ENCODE assay signal across 18 mouse cellular contexts in genomic region chr13:30704246-30705095, GRCm38 (mm10). TPM values are rescaled to one million over a fixed set of nuclear protein-coding genes. Genes with fewer than 3 reads are reported as not detected.
DNase-seq lines count a peak whose midpoint lies in the region; ATAC-seq and TF ChIP-seq lines count a peak whose summit lies in the region.
"Had no signal": no experiment of that assay in that cellular context is flagged by ENCODE, and none has a peak within 500 bp of the region (broad histone marks: within the 10 kb centered on the region; RNA-seq: fewer than 3 reads in every experiment).

No protein-coding gene starts in this region.

- no peak overlapping the region for H3K4me3 ChIP-seq in hindbrain, postnatal 0 days (ENCODE audit: low read length)
- H3K4me3 ChIP-seq in hindbrain, embryonic 12.5 days, result no peak overlapping the region
- H3K4me3 ChIP-seq: embryonic facial prominence, embryonic 13.5 days; forebrain, embryonic 12.5 days; heart, embryonic 12.5 days; hindbrain, embryonic 13.5 days had no signal

- peak; percentile 54 for ATAC-seq in hindbrain, postnatal 0 days
- ATAC-seq in hindbrain, embryonic 12.5 days (ENCODE audit: low FRiP score), result no peak
- ATAC-seq: forebrain, embryonic 16.5 days; inflammation-experienced regulatory T-cells, adult 6 months; intestine, postnatal 0 days had no signal

- H3K9ac ChIP-seq in hindbrain, postnatal 0 days (replicated peaks; ENCODE audit: low read length), result no peak overlapping the region
- no peak overlapping the region for H3K9ac ChIP-seq in hindbrain, embryonic 12.5 days
- H3K9ac ChIP-seq: embryonic facial prominence, embryonic 13.5 days; forebrain, embryonic 12.5 days; heart, embryonic 12.5 days; hindbrain, embryonic 13.5 days had no signal

- H3K27ac ChIP-seq in hindbrain, postnatal 0 days, result no peak overlapping the region
- H3K27ac ChIP-seq in hindbrain, embryonic 12.5 days, result no peak overlapping the region
- H3K27ac ChIP-seq: embryonic facial prominence, embryonic 13.5 days; forebrain, embryonic 12.5 days; hindbrain, embryonic 13.5 days had no signal

- H3K4me2 ChIP-seq in hindbrain, postnatal 0 days (ENCODE audit: low read depth, low read length), result no peak overlapping the region
- H3K4me2 ChIP-seq in hindbrain, embryonic 12.5 days (replicated peaks), result no peak overlapping the region
- H3K4me2 ChIP-seq: embryonic facial prominence, embryonic 13.5 days; forebrain, embryonic 12.5 days; heart, embryonic 12.5 days; hindbrain, embryonic 13.5 days had no signal

- TF ChIP-seq CTCF in hindbrain, postnatal 0 days (IDR thresholded peaks at IDR 0.05; ENCODE audit: low read depth), result no peak

- no peaks in the 10 kb centered on the region for H3K4me1 ChIP-seq in hindbrain, postnatal 0 days (ENCODE audit: insufficient read depth, low read length)
- H3K4me1 ChIP-seq in hindbrain, embryonic 12.5 days, result no peaks in the 10 kb centered on the region
- H3K4me1 ChIP-seq: embryonic facial prominence, embryonic 13.5 days; forebrain, embryonic 12.5 days; heart, embryonic 12.5 days; hindbrain, embryonic 13.5 days had no signal

- H3K27me3 ChIP-seq in hindbrain, postnatal 0 days (ENCODE audit: insufficient read depth, low read length), result no peaks in the 10 kb centered on the region
- no peaks in the 10 kb centered on the region for H3K27me3 ChIP-seq in hindbrain, embryonic 12.5 days
- H3K27me3 ChIP-seq: embryonic facial prominence, embryonic 13.5 days; forebrain, embryonic 12.5 days; heart, embryonic 12.5 days; hindbrain, embryonic 13.5 days had no signal

- peaks cover 6% of the 10 kb centered on the region; the same call in 1 of the 2 replicates for H3K36me3 ChIP-seq in hindbrain, postnatal 0 days (ENCODE audit: insufficient read depth, low read length)
- no peaks in the 10 kb centered on the region; the same call in 1 of the 2 replicates for H3K36me3 ChIP-seq in hindbrain, embryonic 12.5 days
- H3K36me3 ChIP-seq: forebrain, embryonic 12.5 days had no signal

- WGBS in hindbrain, postnatal 0 days, result 89% methylated on average over 8 of the region's 8 CpGs
- 90% methylated on average over 8 of the region's 8 CpGs for WGBS in hindbrain, embryonic 12.5 days

- DNase-seq in cerebellum, adult 9-11 months, result peak; percentile 9
- DNase-seq in cerebellum, adult 11 months, result no peak
- peak; percentile 21 for DNase-seq in hindbrain, postnatal 0 days (ENCODE audit: low spot score)
- peak; percentile 61 to 69 for DNase-seq in cerebellum, postnatal 10 days
- DNase-seq in cerebellum, postnatal 25 days, result peak; percentile 11 to 43
- no peak for DNase-seq in spleen, postnatal 14 days (ENCODE audit: low spot score in 2 of 2)
- DNase-seq: adrenal gland, adult 2 months; adrenal gland, postnatal 25 days; gastrocnemius, postnatal 14 days; kidney, adult 8-10 months had no signal

- H3K9me3 ChIP-seq in hindbrain, postnatal 0 days (ENCODE audit: low read length), result no peaks in the 10 kb centered on the region
- no peaks in the 10 kb centered on the region for H3K9me3 ChIP-seq in hindbrain, embryonic 12.5 days (replicated peaks)
- H3K9me3 ChIP-seq: embryonic facial prominence, embryonic 13.5 days; forebrain, embryonic 12.5 days; heart, embryonic 12.5 days; hindbrain, embryonic 13.5 days had no signal

RNA-seq across cellular contexts. Expression of gene Irf4, which starts 44.6 kb away (rescaled TPM):
- total RNA-seq in hindbrain, postnatal 0 days (2014; rRNA removed), result not detected in 2 replicates
- polyA plus RNA-seq in hindbrain, postnatal 0 days (2015; fragmentation: Nextera tagmentation; extraction: Ambion mirVana), result 0.06 and 0.08 TPM in 2 replicates
- polyA plus RNA-seq in hindbrain, embryonic 12.5 days (2016; fragmentation: Nextera tagmentation; extraction: Ambion mirVana), result 0.10 TPM in 1 of 2 replicates, not detected in the other

RNA-seq across cellular contexts. Expression of gene Dusp22, which starts 44.7 kb away (rescaled TPM):
- total RNA-seq in hindbrain, postnatal 0 days (2014; rRNA removed), result 13.0 and 17.2 TPM in 2 replicates
- polyA plus RNA-seq in hindbrain, postnatal 0 days (2015; fragmentation: Nextera tagmentation; extraction: Ambion mirVana), result 29.4 and 30.1 TPM in 2 replicates
- polyA plus RNA-seq in hindbrain, embryonic 12.5 days (2016; fragmentation: Nextera tagmentation; extraction: Ambion mirVana), result 20.4 and 21.4 TPM in 2 replicates

Comparison
In these comparisons a context has a peak if more than half of its experiments do, and no peak if none do; other contexts are left out.
1. DNase-seq: peak in cerebellum, adult 9-11 months (single experiment), hindbrain, postnatal 0 days (single experiment), cerebellum, postnatal 10 days (2 of 2) and cerebellum, postnatal 25 days (2 of 2); none in cerebellum, adult 11 months (single experiment) and spleen, postnatal 14 days (0 of 2).